Mouse (Mus musculus) natural killer cell, adult 2 months (primary cell): ENCODE measurements around the gene Slf2.
A peak's percentile ranks its signal among the peaks of the same experiment; 100 is the strongest.

ENCODE experiments used
- DNase-seq, 2 experiments: peaks; one replicate each; pipeline ENCODE4 v3.0.0; 2022; ENCODE audit warnings: low spot score in 2 of 2

Gene Slf2

DNA sequence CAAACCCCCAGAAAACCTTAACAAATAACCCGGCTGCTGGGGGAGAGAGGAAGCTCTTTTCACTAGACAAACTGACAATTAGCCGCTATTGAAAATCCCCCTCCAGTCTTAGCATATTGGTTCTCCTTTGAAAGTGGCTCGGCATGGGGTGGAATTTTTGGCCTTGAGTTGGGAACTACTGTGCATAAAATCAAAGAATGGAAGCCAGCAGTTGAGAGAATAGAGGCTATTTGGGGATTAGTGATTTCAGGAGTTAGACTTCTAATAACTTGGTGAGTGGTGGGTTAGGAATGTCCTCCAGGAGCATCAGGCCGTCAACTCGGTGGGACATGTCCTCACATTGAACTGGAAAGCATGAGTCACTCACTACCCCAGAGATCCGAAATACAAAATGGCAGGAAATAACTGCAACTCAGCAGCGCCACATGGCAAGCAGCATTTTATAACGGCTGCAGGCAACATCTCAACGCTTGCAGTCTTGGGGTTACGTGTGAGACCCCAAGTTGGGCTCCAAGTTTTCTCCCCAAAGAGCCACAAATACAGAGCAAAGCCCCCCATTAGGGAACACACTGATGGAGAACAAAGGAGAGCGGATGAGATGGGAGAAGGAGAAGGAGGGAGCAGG lies 22.0 kb upstream of the Slf2 start:
- DNase-seq: no peak

DNA sequence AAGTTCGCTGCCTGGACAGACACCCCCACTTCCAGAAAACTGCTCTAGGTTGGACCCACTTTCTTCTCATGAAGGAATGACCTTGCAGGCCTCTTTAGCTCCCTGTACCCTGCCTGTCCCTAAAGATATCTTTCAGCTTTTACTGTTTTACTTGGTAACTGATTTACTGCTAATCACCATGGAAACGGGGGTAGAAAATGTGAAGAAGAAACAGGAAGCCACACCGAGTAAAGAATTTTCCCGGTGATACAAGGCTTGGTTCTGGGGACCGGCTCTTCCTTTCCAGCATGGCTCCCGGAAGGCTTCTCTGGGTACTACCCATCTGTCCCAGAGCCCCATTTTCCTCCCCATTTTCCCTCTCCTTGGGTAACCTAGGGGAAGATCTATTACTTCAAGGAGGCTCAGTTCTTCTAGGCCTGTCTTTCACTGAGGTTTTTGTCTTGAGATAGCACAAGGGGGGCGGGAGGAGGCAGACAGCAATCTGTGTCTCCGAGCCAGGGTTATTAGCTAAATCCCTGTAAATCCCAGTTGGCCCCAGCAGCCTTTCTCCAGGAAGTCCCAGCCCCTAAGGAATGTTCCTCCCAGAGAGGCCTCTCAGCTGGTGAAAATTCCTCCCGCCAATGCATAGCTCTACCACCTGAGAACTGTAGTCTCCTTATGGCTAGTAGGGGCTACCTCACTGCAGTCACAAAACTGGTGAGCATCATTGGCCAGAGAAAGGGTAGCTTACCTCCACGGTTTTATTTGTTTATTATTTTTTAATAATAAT lies 16.3 kb upstream of the Slf2 start:
- DNase-seq: no peak

DNA sequence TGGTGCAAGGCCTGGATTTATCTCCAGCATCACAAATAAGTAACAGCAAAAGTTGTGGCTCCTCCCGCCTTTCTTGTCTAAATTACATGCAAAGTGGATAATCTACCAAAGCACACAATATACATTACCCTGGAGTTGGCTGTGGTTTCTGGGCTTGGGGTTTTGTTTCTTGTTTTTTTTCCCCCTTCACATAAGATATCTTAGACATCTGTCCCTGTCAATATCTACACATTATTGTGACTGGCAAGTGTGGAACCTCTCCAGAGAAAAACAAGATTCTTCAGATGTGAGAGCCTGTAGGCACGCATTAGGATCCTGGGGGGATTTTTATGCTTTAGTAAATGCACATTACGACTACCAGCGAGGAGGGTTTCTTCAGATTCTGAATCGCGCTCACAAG lies 12.8 kb upstream of the Slf2 start:
- DNase-seq: no peak

DNA sequence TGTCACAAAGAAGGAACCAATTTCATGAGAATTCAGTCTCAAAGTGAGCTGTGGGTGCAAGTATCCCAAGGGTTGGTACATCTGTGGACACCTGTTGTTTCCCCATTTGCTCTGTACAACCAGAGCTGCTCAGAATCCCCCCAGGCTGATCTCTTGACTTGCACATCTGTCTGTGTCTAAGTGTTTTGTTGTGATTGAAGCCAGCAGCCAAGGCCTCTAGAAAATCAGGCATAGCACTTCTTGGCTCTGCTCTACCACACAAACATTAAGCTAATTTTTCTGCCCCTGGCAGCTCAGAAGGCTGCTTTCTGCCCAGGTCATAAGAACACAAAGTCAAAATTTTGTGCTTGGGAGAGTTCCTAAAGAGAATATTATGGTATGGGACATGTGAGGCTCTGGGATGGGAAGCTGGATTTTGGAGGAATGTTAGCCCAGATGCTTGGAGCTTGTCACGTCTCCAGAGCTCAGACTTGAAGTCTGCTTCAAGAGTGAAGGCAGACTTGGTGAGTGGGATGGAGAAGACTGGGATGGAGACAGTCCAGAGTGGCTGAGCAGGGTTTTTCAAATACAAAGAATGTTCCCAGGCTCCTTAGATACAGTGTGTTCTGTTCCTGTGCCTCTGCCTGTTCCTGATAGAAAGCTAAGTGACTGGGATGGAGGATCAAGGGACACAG lies 9.3 kb upstream of the Slf2 start:
- no peak for DNase-seq

DNA sequence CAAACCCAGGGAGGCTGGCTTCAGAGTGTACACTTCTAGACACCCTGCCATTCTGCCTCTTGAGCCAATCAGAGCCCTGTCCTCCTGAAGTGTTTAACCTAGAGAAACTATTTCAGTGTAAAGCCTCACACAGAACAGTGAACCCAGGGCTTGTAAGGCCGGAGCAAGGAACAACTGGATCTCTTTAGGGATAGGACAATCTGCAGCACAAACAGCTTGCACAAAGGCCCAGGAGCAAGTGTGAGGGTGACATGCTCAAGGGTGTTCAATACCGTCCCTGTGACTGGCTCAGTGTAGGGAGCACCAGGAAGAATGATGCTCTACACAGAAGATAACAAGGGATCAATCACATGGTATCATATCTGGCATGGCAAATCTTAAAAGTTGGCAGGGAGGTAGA lies 8.4 kb upstream of the Slf2 start:
- no peak for DNase-seq

DNA sequence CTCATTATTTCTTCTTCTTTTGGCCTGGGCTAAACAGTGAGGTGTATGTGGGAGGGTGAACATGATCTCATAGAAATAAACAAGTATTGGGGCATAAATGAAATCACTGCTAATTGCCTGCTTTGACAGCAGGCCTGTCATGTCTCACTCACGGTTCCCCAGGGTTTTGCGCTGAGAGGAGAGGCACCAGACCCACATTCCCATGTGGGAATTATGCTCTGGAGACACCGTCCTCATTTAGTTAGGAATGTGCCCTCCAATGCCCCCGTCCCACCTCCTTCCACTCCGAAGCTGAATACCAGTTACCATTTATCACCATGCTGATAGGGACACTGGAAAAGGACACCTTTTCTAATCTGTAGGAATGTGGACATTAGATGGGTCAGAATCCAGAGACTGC lies 6.3 kb upstream of the Slf2 start:
- no peak for DNase-seq

- no peak for DNase-seq
These were observed 4.2 kb upstream of the Slf2 start for GRCm38 (mm10) chr19:44926781-44927180.

DNA sequence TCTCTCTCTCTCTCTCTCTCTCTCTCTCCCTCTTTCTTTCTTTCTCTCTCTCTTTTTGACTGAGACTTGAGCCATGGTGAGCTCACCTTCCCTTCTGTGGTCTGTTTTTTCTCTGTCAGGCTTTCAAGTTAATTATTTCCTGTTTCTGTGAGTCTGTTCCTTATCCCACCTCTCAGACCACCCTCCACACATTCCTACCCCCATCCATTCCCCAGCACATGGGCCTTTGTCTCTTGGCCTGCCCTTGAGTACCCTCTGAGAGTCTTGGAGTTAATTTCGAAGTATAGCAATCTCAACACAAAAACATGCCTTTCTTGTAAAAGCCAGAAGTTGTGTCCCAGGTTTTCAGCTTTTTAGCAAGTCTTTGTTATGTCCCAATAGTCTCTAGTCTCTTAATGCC lies 3.7 kb upstream of the Slf2 start:
- DNase-seq: no peak

GRCm38 (mm10) chr19:44928185-44928584 lies 2.8 kb upstream of the Slf2 start:
- DNase-seq: no peak

GRCm38 (mm10) chr19:44929251-44929650 lies 1.7 kb upstream of the Slf2 start:
- no peak for DNase-seq

DNA sequence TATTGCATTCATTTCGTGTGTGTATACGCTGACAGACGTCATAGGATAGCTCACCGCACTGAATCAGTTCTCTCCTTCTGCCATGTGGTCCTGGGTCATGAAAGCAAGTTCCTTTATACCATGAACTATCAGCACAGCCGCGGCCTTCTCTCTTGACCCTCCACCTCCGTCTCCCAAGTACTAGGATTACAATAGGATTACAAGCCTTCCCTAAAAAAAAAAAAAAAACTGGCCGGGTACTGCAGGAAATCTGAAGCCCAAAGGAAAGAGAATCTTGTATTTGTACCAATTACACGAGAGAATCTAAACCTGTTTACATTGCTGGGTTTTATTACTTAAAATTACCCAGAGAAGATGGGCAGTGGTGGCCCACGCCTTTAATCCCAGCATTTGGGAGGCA lies 1.3 kb upstream of the Slf2 start:
- no peak for DNase-seq

- no peak for DNase-seq
These were observed 829 bp upstream of the Slf2 start for GRCm38 (mm10) chr19:44930122-44930521.

GRCm38 (mm10) chr19:44931454-44931759 lies 456 bp downstream of the Slf2 start:
- DNase-seq: peak; percentile 88 to 89

DNA sequence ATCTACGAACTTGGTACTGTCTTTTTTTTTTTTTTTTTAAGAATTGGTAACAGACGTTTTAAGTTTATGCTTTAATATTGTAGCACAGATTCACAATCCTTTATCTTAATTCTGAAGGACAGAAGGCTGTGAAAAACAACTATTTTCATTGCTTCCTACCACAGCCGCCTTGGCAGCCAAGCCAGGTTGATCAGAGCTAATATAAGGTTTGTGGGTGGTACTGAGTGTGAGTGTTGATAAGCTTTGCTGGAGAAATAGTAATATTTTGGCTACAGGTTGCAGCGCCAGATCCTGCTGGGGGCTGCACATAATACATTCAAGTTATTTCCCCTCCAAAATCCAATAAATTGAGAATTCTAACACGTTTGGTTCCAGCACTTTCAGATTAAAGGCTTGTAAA lies 1.1 kb downstream of the Slf2 start:
- DNase-seq: no peak

- DNase-seq: no peak
These were observed 2.2 kb downstream of the Slf2 start for GRCm38 (mm10) chr19:44933136-44933535.

DNA sequence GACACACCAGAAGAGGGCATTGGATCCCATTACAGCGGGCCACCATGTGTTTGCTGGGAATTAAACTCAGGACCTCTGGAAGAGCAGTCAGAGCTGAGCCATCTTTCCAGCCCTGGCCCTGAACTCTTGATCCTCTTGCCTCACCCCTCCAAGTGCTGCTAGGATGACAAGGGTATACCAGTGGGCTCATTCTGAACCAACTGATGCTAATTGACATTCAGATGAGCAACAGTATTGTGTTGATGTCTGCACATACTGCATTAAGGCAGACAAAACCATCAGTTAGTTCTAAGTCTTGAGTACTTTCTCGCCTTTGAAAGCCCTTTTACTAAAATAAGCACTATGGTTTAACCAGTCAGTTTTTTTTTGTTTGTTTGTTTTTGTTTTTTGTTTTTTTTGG lies 28.7 kb downstream of the Slf2 start:
- no peak for DNase-seq

DNA sequence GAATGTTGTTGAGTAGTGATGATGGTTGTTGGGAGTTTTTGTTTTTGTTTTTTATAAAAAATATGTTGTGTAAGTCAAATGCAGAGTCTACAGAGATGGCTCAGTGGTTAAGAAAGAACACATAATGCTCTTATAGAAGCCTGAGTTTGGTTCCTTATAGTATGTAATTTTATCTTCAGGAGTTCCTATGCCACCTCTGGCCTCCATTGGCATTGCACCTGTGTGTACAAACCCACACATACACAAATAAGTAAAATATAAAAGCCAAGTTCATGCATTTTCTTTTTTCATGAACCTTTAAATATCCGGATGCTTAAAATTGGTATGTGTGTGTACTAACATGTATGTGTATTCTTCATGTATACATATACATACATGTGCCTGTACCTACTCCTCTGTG lies 35.0 kb downstream of the Slf2 start:
- no peak for DNase-seq

DNA sequence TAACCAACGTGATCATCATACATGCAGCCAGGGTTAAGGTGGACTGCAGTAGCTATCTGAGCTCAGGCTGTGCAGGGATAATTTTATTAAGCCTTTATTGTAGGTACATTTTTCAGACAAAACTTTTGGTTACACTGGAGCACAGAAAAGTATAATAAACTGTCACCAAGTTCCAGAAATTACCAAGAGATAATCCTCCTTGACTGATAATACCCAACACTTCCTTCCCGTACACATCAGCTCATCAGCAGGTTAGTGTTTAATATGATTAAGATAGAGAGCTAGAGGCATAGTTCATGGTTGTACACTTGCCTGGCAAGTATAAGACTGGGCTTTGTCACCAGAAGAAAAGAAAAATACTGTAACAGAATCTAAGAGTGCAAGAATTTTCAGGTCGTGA lies 37.4 kb downstream of the Slf2 start:
- no peak for DNase-seq

- DNase-seq: no peak
These were observed 45.7 kb downstream of the Slf2 start for GRCm38 (mm10) chr19:44976636-44977035.

- no peak for DNase-seq
These were observed 46.2 kb downstream of the Slf2 start for GRCm38 (mm10) chr19:44977148-44977547.

- no peak for DNase-seq
These were observed 49.8 kb downstream of the Slf2 start for GRCm38 (mm10) chr19:44980787-44981186.

DNA sequence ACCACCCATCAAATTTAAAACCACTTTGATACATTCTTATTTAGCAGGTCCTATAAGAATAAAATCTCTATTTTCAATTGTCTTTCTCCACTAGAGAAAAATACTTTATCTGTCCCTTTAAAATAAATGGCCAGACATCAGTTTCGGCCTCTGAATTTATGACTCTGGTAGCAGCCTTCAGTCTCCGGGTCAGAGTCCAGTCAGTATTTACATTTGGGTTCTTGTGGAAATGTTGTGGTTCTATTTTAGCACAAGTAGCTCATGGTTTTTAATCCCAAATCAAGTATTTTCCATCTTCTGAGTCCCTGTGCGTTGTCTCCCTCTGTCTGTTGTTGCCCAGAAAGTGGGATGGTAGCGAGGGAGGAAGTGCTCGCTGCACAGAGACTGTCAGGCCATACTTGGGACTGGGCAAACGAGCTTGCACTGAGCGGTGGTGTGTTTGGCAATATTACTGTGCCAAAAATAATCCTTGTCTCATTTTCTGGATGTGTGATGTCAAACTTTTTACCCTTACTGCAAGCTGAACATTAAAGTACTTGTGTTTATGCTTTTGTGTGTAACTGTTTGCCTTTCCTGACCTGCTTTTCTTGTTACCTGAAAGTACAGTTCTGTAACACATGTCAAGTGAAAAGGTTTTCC lies 51.6 kb downstream of the Slf2 start:
- no peak for DNase-seq

DNA sequence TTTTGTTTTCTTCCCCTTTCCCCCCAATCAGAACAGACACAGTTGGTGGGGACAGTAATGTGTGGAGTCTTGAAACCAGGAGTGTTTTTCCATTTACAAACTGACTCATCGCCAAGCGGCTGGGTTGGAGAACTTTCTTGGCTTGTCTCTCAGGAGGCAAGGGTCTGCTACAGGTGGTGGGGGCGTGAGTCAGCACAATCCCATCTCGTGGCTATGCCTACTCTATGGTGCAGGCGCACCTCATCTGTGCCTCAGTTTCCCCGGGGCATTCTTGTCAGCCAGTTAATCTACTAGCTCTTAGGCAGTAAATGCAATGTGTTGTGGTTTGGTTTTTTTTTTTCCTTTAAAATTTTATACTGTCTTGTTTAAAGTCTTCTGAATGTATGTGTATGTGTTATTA lies 52.4 kb downstream of the Slf2 start:
- DNase-seq: no peak
